Mouse (Mus musculus) monocyte, adult 59 days (primary cell): Measurements from ENCODE around the gene Actr8. TPM values are rescaled to one million over a fixed set of nuclear protein-coding genes. Genes with fewer than 3 reads are reported as not detected.

ENCODE experiments used
- total RNA-seq, 2 experiments: library from RNA; stranded (reverse); gene quantifications; one replicate each; pipeline ENCODE4 v1.2.4; 2023

The Actr8 gene
- total RNA-seq, result 10 to 100 TPM; 42.1 to 42.5 TPM

GRCm38 (mm10) chr14:29978254-29979204 lies at the start of gene Actr8:
Gene Actr8, plus strand, starts transcription at chr14:29978337.

GRCm38 (mm10) chr14:29968075-29968821 lies 9.9 kb upstream of the Actr8 start, which contains the start of gene Selenok:
Gene Selenok, plus strand, starts transcription at chr14:29968308.

GRCm38 (mm10) chr14:30008733-30009575 lies 30.8 kb downstream of the Actr8 start, which contains the start of the genes Il17rb and Chdh:
Gene Il17rb, minus strand, starts transcription at chr14:30008896.
Gene Chdh, plus strand, starts transcription at chr14:30009023.

Other genes with a start within 250 kb of the Actr8 start
- 100 to 1,000 TPM; 131 to 138 TPM for gene Selenok, start 10.0 kb upstream of the Actr8 start, total RNA-seq
- under 1 TPM in 1 of 2 experiments, not detected in 1; 0.24 TPM for gene Il17rb, start 30.6 kb downstream of the Actr8 start, total RNA-seq
- under 1 TPM in 1 of 2 experiments, not detected in 1; 0.21 TPM for gene Chdh, start 30.7 kb downstream of the Actr8 start, total RNA-seq